Mouse (Mus musculus) cerebellum, adult 18-20 months (tissue): Measurements from ENCODE around the gene Ltbp2.
A peak's percentile ranks its signal among the peaks of the same experiment; 100 is the strongest.

ENCODE experiments used
- DNase-seq, 2 experiments: peaks; one replicate each; pipeline ENCODE4 v3.0.0; 2021

Gene Ltbp2

DNA sequence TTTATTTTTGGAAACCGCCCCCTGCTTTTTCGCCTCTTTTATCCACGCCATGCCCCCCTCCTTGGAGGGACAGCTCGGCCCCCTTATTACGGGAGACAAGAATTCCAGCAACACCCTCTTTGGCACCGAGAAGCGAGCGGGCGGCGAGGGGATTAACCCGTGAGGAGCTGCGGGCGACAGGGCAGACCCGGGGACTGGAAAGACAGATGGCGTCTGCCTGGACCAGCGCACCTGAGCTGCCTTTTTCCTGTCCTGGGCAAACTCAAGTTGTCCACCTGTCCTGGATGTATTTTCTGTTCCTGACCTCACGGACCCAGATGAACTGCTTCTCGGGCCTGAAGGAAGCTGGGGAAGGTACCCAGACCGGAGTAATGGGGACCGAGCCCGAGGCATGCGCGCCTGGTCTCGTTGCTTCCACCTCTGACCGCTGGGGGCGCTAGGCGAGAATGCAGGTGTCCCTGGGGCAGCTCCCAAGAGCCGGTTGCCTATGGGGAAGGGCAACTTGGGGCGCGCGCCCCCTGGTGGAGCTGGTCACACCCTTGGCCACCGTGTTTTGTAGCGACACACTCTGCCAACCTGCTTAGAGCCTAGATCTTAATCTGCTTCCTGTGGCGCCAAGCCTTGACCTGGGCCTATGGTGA lies at the start of gene Ltbp2:
TSS of gene Ltbp2 (minus strand) at position 52 of the 641 bp plus-strand sequence.
- DNase-seq = peak; percentile 90 to 91

DNA sequence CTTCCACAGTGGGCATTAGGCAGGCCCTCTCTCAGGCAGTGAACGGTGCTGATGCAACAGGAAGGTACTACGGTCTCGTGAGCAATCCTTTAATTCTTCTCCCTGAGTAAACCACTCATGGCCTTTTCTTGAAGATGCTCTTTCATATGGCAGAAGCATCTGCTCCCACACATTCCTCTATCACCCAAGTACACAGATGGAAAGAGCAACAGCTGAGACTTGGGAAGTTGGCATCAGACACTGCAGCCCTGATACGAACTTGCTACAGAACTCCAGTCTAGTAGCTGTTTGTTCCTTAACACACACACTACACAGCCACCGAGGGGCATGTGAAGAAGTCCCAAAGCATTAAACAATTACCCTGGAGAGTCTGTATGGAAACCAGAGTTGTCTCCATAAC lies 48.0 kb upstream of the Ltbp2 start:
- no peak for DNase-seq

DNA sequence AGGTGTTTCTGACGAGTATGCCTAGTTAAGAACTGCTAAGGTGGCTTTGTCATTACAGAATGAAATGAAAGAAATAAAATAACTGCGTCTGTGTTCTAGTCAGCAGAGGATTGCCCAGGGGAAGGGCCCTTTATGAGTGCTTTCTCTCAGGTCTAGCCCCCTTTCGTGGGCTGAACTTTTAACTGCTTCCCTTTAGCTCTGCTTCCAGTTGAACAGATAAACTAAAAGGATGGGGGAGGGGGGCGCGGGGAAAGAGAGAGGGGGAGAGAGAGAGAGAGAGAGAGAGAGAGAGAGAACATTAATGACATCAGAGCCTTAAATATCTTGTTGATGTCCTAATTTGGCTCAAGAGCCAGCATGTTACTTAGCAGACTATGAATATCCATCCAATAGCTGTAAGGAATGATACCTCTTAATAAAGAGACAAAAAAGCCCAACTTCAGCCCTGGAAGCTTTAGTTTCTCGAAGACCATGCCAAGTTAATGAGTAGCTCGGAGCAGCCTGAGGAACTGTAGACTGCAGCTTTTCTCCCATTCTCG lies 45.6 kb upstream of the Ltbp2 start:
- no peak for DNase-seq

DNA sequence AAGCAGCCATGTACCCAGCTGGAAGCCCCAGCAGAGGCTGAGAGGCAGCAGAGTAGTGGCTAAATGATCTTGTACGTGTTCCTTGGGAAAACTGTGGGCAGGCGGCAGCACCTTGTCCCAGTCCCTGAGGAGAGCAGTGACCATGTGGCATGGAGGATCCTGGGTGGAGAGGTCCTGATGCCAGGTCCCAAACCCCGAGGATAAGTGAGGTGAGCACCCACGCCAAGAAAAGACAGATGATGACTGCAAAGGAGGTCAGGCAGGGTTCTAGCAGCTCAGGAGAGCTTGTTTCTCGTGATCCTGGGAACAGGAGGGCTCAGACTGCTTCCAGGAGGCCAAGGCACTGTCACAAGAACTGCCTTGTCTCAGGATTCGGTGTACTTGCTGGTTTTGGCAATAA lies 42.5 kb upstream of the Ltbp2 start:
- peak; percentile 33 to 36 for DNase-seq

DNA sequence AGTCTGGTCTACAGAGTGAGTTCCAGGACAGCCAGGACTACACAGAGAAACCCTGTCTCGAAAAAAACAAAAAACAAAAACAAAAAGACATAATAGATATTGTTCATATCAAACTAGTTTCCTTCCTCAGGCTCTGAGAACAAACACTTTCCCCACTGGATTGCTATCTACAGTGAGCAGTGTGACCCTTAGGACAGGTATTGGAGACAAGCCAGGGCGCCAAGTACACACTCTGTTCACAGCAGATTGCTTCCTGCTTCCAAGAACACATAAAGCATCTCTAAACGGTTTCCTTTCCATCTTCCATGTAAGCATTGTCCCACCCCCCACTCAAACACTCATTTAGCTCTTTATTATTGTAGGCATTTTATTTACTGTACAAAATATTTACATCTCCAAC lies 41.5 kb upstream of the Ltbp2 start:
- no peak for DNase-seq

DNA sequence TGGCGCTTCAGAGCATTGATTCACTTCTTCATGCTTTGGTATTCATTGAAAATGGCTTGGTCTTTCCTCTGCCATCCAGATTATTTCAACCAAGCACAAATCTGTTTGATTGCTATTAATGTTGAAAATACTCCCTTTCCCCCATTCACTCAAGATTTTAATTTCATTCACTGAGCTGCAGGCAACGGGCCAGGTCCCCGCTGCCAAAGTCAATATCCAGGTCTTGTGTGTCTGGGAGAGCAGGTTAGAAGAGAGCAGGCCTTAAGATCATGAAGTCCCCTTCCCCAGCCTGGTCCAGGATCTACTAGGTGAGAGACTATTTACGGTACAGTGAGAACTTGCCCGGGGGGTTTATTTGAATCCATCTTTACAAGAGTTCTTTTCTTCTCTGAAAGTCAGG lies 38.6 kb upstream of the Ltbp2 start:
- no peak for DNase-seq

DNA sequence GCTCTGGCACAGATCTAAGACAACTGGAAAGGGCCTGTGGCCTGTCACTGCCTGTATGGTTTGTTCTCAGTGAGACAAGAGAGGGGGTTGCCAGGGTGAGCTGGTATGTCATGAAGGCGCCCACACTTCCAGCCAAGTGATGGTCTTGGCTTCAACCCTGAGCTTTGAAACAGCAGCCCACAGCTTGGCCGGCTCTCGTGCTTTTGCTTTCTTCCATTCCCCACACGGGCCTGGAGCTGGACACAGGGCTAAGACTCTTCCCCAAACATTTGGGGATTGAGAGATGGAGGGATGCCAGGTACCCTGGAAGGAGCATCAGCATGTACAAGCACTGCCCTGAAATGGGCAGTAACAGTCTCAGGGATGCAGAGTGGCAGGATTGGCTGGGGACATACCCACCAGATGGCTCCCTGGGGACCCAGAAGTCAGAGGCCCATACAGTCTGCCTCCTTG lies 36.3 kb upstream of the Ltbp2 start:
- peak in 1 of 2 experiments; percentile 23 for DNase-seq

DNA sequence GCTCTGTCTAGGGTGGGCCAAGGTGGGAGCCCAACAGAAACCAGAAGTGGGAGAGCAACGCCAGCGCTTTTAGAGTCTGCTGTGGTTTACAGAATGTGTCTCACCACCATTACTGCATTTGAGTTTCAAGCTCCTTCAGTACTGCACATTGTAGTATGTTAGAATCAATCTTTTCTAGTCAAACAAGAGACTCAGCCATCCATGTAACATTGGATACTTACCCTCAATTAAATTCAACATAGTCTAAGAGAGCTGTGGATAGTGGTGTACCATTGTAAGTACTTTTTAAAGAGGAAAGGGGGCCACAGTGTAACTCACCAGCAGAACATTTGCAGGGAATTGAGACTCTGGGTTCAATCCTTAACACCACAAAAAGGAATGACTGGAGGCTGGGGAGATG lies 35.3 kb upstream of the Ltbp2 start:
- no peak for DNase-seq

DNA sequence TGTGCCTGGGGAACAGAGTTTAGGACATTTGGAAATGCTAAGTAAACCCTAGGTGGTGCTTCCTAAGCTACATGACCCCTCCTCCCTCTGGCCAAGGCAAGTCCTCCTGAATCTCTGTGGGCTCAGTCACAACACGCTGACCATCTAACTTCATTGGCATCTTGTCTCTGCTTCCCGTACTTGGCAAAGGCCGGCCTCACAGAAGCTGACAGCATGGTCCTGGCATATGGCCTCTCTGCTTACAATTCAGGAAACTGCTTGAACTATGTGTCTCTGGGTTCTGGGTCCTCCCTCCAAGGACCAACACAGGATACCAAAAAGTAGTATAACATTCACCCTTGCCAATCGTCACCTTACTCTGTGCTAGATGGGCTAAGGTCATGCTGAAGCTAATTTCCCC lies 33.7 kb upstream of the Ltbp2 start:
- peak; percentile 70 to 78 for DNase-seq

DNA sequence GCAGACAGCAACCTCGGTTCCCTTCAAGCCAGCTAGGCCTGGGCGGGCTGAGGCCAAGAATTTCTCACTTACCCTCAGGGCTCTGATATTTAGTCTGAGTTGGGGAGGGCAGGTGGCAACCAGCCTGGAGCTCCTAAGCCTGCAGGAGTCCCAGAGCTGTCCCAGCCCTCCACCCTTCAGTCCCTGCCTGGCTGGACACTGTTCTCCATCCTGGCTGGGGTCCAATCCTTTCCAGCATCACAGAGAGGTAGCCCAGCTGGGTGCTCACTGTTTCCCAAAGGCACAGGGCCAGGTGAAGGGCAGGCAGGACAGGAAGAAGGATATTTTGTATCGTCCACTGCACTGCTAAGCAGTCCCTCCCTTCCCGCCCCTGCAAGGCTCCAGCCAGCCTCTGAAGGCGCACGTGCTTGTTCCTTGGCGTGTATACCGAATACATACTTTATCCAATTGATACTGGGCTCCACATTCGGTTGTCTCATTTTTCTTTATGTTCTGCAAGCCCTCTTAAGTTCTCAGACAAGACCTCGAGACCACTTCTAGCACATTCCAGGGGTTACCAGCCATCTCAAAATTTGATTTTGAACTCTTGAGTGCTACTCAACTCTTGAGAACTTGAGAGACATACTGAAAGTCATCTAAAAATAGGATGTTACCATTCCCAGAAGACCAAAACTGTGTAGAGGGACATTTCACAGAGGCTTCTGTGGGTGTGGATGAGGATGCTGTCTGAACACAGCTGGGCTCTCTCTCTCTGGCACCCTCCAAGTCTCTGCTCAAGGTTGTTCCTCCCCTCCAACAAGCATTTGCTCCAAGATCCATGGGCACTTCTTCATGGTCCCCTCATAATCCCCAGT lies 31.5 kb upstream of the Ltbp2 start:
- peak; percentile 82 to 84 for DNase-seq

DNA sequence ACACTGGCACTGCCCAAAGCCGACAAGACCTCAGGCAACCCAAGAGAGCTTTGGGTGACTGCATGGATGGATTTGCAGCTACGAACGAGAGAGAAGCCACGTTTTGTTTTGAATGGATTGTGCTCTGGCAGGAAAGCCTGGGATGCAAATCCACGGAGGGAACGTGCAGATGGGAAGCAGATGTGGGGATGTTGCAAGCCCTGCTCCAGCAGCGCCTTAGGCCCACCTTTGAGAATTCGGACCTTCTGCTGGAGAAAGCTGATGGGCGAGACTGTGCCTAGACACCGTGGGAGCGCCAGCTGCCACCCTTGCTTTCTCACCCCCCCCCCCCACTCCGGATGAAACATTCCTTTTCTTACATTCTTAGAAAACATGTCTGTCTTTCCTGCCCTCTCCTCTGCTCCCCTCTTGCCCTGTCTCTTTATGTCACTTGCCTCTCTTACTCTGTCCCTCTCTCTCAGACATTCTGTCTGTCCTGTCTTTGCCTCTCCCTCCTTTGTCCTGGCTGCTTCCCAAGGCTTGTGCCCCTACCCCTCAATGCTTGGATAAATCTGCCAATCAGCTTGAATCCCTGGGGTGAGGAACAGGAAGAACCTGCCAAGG lies 30.8 kb upstream of the Ltbp2 start:
- DNase-seq = no peak

DNA sequence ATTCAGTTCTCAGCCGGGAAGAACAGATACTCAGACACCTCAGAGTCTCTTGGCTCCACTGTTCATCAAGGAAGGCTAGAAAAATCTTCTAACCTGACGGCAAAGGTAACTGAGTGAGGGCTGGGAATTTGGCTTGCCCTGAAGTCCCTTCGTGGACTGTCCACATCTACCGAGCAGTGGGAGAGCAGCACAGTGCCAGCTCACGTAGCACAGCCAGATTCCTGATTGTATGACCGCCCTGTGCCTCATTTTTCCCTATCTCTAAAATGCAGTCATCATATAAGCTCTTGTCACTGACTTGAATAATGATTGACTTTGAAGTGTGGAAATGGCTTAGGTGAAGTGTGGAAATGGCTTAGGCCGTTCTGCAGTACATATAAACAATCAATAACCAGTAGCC lies 28.1 kb upstream of the Ltbp2 start:
- no peak for DNase-seq

DNA sequence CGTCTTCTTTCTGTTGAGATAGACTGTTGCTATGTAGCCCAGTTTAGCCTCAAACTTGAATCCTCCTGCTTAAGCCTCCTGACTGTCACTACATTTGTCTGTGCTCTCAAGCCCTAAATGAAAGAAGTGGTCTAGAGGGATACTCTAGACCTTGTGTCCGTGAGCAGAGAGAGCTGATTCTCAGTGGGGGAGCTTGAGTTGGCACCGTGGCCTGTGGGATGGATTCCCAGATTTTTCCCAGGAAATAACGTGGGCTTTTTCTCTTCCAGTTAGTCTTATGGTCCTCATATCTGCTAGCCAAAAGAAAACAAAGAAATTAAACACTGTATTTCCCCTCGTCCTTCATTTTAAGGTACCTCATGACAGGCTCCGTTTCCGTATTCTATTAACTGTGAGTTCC lies 24.0 kb upstream of the Ltbp2 start:
- DNase-seq = no peak

DNA sequence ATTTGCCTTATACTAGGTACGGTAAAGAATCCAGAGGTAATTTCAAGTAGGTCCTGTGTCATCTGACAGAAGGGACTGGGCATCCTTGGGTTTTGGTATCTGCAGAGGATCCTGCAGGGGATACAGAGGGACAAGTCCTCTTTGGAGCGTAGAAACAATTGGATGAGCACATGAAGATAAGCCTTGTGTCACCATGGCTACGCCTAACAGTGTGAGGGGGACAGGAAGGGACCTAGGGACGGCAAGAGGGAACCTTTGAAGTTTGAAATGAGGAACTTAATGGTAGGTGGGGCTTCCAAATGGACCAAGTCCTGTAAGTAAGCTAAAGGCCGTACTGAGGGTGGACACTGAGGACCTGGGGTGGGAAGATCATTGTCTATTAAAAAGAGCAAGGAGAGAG lies 21.0 kb upstream of the Ltbp2 start:
- no peak for DNase-seq

DNA sequence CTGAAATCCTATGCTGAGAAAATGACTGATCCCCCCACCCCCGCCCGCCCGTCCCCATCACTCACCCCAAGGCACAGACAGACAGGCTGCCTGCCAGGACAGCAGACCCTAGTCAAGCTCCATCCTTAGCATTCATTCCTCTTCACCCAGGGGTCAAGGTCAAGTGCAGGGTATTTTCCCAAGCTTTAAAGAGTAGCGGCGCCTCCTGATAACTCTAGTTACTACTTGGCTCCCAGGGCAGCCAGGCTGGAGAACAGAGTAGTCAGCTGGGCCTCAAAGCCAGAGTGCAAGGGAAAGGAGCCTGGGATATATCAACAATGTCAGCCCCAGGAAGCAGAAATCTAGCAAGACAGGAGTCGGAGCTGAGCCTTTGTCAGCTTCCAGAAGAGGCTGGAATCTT lies 19.9 kb upstream of the Ltbp2 start:
- no peak for DNase-seq

DNA sequence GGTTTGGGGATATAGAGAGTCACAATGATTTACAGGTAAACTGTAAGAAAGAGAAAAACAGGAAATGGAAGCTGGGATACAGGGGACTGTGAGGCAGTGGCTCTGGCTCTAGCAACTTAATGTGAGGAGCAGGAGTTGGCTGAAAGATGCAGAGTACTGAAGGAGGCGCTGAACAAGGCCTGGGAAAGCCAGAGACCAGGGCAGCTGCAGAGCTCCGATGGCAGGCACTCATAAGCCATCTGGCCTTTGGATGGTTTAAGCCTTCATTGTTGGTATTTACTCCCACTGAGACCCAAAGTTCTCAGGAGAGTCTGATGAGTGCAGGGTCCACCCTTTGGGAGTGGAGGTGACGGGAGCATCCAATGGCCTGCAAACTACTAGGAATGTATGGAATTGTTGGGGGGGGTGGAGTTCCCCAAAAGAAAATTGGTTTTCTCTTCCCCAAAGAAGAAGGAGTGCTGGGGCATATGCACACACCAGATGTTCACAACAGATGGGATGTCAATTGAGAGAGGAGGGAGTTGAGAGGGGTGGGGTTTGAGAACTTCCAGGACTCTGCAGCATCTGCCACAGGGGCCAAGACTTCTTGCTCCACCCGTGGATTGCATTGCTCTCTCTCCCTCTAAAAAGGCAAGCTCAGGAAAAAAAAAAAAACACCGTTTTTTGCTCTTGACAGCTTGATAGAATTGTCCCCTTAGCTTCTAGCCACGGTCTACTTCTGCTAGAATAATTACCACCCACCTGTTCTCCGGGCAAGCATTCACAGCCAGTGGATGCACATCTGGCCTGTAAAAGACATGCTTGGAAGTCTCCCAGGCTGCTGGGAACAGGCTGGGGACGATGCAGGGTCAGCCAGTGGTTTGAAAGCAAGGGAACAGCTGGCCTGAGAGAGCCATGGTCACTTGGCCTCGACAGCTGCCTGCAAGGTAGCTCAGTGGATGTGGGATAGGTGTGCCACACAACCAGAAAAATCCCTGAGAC lies 17.6 kb upstream of the Ltbp2 start:
- no peak for DNase-seq

DNA sequence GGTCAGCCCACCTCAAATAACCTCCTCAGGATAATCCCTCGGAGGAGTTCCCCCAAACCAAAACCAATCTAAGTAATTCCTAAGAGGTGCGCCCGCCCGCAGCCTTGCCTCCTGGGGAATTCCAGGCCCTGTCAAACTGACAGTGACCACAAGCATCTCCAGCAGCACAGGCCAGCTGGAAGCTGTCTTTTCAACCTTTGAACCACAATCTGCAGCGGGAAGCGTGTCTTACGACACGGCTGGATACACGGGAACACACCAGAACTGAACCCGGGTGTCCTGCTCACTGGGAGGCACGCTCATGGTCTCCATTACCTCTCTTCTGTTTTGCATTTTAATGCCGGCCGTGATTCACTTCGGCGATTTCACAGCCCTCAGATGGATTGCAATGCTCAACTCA lies 14.0 kb upstream of the Ltbp2 start:
- DNase-seq = no peak

DNA sequence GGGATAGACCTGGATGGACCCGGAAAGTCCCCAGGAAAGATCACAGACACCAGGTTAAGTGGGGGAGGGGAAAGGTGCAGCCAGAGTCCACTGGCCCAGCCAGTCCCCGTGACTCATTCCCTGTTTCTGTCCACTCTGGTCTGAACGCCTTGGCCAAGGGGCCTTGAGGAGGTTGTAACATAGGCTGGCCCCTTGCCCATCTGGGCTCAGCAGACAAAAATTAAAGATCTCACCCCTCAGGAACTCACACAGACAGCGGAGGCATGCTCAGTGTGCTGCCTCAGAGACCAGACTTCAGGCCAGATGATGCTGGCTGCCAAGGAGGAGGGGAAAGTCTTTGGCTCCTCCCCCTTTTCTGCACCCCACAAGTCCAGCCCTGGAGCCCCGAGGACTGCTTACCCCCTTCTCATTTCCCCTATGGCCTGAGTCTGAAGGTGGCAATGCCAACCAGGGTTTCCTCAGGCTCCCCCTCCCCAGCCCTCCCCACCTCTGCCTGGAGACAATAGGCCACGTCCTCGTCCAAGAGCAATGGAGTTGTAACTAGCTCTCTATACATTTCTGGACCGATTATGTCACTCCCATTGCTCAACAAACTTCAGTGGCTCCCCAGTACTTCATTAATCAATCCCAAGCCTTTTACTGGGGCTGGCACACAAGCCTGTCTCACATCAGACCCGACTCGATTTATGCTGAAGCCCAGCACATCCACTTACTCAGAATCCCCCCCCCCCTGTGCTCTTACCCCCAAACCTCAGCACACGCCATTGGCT lies 9.0 kb upstream of the Ltbp2 start:
- DNase-seq = no peak

DNA sequence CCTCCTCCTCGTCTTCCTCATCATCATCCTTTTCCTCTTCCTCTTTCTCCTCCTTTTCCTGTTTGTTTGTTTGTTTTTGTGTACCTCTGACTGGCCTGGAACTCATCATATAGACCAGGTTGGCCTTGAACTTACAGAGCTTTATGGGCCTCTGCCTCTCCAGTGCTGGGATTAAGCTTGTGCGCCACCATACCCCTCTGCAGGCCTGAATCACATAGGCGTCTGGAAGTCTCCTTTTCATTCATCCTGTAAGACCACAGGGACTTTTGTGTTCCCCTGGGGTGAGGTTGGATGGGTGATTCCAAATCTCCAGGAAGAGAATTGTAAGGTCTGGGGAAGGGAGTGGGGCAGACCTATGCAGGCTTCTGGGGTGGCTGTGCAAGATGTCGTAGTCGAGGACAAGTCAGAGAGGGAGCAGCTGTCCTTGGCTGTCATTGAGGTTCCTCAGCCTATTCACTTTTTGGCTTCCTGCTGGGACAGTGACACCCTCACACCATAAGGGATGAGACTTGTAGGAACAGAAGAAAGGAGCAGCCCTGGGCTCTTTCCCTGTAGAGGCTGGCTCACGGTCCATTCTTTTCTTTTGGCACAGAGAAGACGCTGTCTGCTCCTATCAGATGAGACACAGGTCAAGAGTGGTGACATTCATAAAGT lies 8.2 kb upstream of the Ltbp2 start:
- no peak for DNase-seq

DNA sequence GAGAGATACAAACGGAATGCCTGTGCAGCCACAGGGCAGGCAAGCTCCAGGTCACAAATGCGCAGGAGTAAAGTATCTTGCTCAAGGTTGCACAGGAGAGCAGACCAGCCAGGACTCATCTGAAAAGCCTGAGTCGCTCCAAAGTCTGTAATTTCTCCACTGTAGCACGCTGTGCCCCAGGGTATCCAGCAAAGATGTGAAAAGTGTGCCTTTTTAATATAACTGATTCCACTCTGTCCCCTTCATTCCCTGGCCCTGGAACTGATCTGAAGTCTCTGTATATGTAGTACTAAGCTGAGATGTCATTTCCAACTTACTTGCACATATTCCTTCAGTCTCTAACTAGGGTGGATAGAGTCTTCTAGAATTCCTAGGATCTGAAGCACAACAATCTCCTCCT lies 6.5 kb upstream of the Ltbp2 start:
- DNase-seq = no peak

DNA sequence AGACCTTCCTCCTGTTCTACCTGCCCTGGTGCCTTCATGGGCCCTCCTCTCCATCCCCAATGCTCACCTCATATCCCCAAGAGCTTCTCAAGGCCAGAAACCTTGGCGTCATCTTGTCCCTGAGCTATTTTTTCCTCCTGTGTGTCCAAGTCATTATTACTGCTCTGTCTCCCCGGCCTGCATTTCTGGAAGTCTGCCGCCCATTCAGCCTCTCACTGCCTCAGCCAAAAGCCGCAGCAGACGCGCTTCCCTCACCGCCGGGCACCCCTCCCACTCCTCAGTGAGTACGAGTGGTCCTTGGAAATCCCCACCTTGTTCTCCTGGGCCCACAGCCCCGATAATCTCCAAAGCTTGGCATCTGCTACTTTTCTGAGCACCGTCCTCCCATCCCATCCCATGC lies 3.8 kb upstream of the Ltbp2 start:
- DNase-seq = peak; percentile 70 to 72
